Mouse (Mus musculus): ENCODE data around the gene Lrp1. TPM values are rescaled to one million over a fixed set of nuclear protein-coding genes. Genes with fewer than 3 reads are reported as not detected.

Gene Lrp1
- polyA plus RNA-seq, 1 experiment from 2014 or later = 92.1 TPM

DNA sequence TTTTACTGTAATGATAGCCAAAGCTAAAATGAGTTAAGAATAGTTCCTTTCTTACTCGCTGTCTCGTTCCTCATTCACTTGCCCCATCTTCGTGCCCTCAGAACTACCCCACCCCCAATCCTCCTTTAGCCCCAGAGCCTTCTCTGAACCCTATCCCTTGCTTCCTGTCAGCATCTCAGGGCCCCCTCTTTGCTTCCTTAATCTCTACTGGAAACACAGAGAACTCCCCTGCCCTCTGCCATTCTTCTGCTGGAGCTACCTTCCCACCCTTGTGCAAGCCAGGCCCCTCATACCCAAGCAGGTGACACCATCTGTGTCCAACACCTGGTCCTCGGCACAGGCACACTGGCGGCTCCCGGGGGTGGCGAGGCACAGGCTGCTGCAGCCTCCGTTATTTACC is 33.2 kb downstream of the Lrp1 start:
- H3K27ac ChIP-seq (ENCODE audit: low read depth) = no peak overlapping the region
- H3K36me3 ChIP-seq (ENCODE audit: control insufficient read depth, insufficient read depth, low read length) = peaks cover 93% of the 10 kb centered on the region
- H3K4me3 ChIP-seq (ENCODE audit: low read depth, low read length) = no peak overlapping the region
- DNase-seq (ENCODE audit: low spot score) (no peak), ATAC-seq (replicated peaks; ENCODE audit: low FRiP score, low TSS enrichment, low read depth) (no peak)
- no peak overlapping the region for H3K9ac ChIP-seq (ENCODE audit: low read length)
- H3K27me3 ChIP-seq (replicated peaks; ENCODE audit: control insufficient read depth, insufficient read depth, low read length) = no peaks in the 10 kb centered on the region
- no peaks in the 10 kb centered on the region for H3K9me3 ChIP-seq (ENCODE audit: control insufficient read depth, low read length)
- peaks cover 5% of the 10 kb centered on the region for H3K4me1 ChIP-seq (replicated peaks; ENCODE audit: control insufficient read depth, insufficient read depth, low read length)
- 86% methylated on average over 8 of the region's 8 CpGs for WGBS
- no peak overlapping the region for H3K4me2 ChIP-seq (ENCODE audit: low read length)

DNA sequence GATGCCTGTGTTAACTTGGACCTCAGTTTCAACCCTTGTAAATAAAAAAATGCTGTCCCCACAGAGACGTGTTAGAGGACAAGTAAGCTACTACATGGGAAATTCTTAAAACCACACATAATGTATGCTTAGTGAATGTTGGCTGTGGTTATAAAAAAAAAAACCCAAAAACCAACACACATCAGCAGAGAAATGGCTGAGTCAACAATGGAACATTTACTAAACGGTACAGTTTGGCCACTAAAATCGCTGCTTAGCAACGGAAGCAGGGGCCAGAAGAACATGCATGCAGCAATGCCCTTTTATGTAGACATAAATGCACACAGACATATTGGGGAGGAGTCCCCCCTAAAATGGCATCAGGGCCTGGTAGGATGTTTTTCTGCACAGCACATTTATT is 34.7 kb downstream of the Lrp1 start:
- H3K27ac ChIP-seq (ENCODE audit: low read depth) = no peak overlapping the region
- no peak overlapping the region for H3K4me3 ChIP-seq (ENCODE audit: low read depth, low read length)
- H3K4me2 ChIP-seq (ENCODE audit: low read length) = no peak overlapping the region
- H3K9me3 ChIP-seq (ENCODE audit: control insufficient read depth, low read length) = no peaks in the 10 kb centered on the region
- H3K27me3 ChIP-seq (replicated peaks; ENCODE audit: control insufficient read depth, insufficient read depth, low read length) = no peaks in the 10 kb centered on the region
- no peak for ATAC-seq (replicated peaks; ENCODE audit: low FRiP score, low TSS enrichment, low read depth)
- 75% methylated on average over 4 of the region's 4 CpGs for WGBS
- H3K36me3 ChIP-seq (ENCODE audit: control insufficient read depth, insufficient read depth, low read length) = peaks cover 94% of the 10 kb centered on the region
- DNase-seq (ENCODE audit: low spot score) = no peak
- H3K4me1 ChIP-seq (replicated peaks; ENCODE audit: control insufficient read depth, insufficient read depth, low read length) = no peaks in the 10 kb centered on the region
- no peak overlapping the region for H3K9ac ChIP-seq (ENCODE audit: low read length)

GRCm38 (mm10) chr10:127585598-127585997 is 35.4 kb downstream of the Lrp1 start:
- DNase-seq (ENCODE audit: low spot score) (no peak), ATAC-seq (replicated peaks; ENCODE audit: low FRiP score, low TSS enrichment, low read depth) (no peak)
- no peaks in the 10 kb centered on the region for H3K9me3 ChIP-seq (ENCODE audit: control insufficient read depth, low read length)
- no peak overlapping the region for H3K27ac ChIP-seq (ENCODE audit: low read depth)
- H3K4me2 ChIP-seq (ENCODE audit: low read length) = no peak overlapping the region
- no peaks in the 10 kb centered on the region for H3K4me1 ChIP-seq (replicated peaks; ENCODE audit: control insufficient read depth, insufficient read depth, low read length)
- no peak overlapping the region for H3K4me3 ChIP-seq (ENCODE audit: low read depth, low read length)
- peaks cover 94% of the 10 kb centered on the region for H3K36me3 ChIP-seq (ENCODE audit: control insufficient read depth, insufficient read depth, low read length)
- H3K9ac ChIP-seq (ENCODE audit: low read length) = no peak overlapping the region
- no peaks in the 10 kb centered on the region for H3K27me3 ChIP-seq (replicated peaks; ENCODE audit: control insufficient read depth, insufficient read depth, low read length)
- 92% methylated on average over 2 of the region's 2 CpGs for WGBS

DNA sequence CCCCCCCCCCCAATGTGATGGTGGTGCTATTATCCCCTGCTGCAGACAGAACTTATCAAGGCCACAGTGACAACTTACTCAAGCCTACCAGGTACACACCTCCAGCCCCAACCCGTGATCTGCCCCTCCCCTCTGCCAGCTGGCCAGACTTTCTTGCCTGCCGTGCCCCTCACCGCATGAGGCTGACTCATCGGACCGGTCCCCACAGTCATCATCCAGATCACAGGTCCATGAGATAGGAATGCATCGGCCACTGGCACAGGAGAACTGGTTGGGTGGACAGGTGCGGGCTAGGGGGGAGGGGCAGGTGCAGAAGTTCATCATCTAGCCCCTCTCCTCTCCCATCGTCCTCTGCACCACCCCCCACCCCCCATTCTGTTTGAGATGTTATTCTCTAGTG is 37.3 kb downstream of the Lrp1 start:
- no peak; the same call in 1 of the 2 replicates for ATAC-seq (replicated peaks; ENCODE audit: low FRiP score, low TSS enrichment, low read depth)
- WGBS = 70% methylated on average over 8 of the region's 8 CpGs

DNA sequence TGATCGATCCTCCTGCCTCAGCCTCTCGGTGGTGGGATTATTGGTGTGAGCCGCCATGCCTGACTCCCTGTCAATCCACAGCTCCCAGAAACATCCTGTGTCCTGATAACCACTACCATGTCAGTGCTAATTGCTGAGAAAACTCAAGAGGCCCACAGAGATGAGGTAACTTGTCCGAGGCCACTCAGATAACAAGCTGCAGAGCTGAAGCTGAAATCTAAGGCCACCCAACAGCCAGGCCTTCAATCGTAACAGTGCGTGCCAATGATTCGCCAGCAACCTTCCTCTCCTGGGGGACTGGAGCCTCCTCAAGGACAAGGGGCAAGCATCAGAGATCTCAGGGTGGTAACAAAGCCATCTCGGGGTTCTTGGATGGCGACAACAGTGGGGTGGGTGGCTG is 39.7 kb downstream of the Lrp1 start:
- ATAC-seq (replicated peaks; ENCODE audit: low FRiP score, low TSS enrichment, low read depth) (no peak), DNase-seq (ENCODE audit: low spot score) (no peak)
- H3K4me3 ChIP-seq (ENCODE audit: low read depth, low read length) = no peak overlapping the region
- no peak overlapping the region for H3K9ac ChIP-seq (ENCODE audit: low read length)
- H3K4me1 ChIP-seq (replicated peaks; ENCODE audit: control insufficient read depth, insufficient read depth, low read length) = no peaks in the 10 kb centered on the region
- no peak overlapping the region for H3K27ac ChIP-seq (ENCODE audit: low read depth)
- H3K27me3 ChIP-seq (replicated peaks; ENCODE audit: control insufficient read depth, insufficient read depth, low read length) = no peaks in the 10 kb centered on the region
- no peaks in the 10 kb centered on the region for H3K9me3 ChIP-seq (ENCODE audit: control insufficient read depth, low read length)
- 91% methylated on average over 9 of the region's 9 CpGs for WGBS
- no peak overlapping the region for H3K4me2 ChIP-seq (ENCODE audit: low read length)
- H3K36me3 ChIP-seq (ENCODE audit: control insufficient read depth, insufficient read depth, low read length) = peaks cover 92% of the 10 kb centered on the region

More for the DNA sequence above, 37.3 kb downstream of the Lrp1 start:
- Histone ChIP-seq H3K27me3 (replicated peaks; ENCODE audit: control insufficient read depth, insufficient read depth, low read length) (no peaks in the 10 kb centered on the region), H3K36me3 (ENCODE audit: control insufficient read depth, insufficient read depth, low read length) (peaks cover 92% of the 10 kb centered on the region), H3K4me3 (ENCODE audit: low read depth, low read length) (no peak overlapping the region), H3K27ac (ENCODE audit: low read depth) (no peak overlapping the region), H3K9me3 (ENCODE audit: control insufficient read depth, low read length) (no peaks in the 10 kb centered on the region), H3K9ac (ENCODE audit: low read length) (no peak overlapping the region), H3K4me1 (replicated peaks; ENCODE audit: control insufficient read depth, insufficient read depth, low read length) (no peaks in the 10 kb centered on the region), H3K4me2 (ENCODE audit: low read length) (no peak overlapping the region)
- no peak for DNase-seq (ENCODE audit: low spot score)

- no peaks in the 10 kb centered on the region for H3K9me3 ChIP-seq (ENCODE audit: control insufficient read depth, low read length)
- no peak overlapping the region for H3K4me2 ChIP-seq (ENCODE audit: low read length)
- peaks cover 96% of the 10 kb centered on the region for H3K36me3 ChIP-seq (ENCODE audit: control insufficient read depth, insufficient read depth, low read length)
- no peaks in the 10 kb centered on the region for H3K27me3 ChIP-seq (replicated peaks; ENCODE audit: control insufficient read depth, insufficient read depth, low read length)
- H3K9ac ChIP-seq (ENCODE audit: low read length) = no peak overlapping the region
- WGBS = 93% methylated on average over 15 of the region's 15 CpGs
- H3K4me3 ChIP-seq (ENCODE audit: low read depth, low read length) = no peak overlapping the region
- H3K27ac ChIP-seq (ENCODE audit: low read depth) = no peak overlapping the region
- no peaks in the 10 kb centered on the region for H3K4me1 ChIP-seq (replicated peaks; ENCODE audit: control insufficient read depth, insufficient read depth, low read length)
- DNase-seq (ENCODE audit: low spot score) = no peak
- ATAC-seq (replicated peaks; ENCODE audit: low FRiP score, low TSS enrichment, low read depth) = no peak
Observed at GRCm38 (mm10) chr10:127577982-127578381, 43.0 kb downstream of the Lrp1 start.

GRCm38 (mm10) chr10:127577156-127577555 is 43.8 kb downstream of the Lrp1 start:
- no peak overlapping the region for H3K27ac ChIP-seq (ENCODE audit: low read depth)
- WGBS = 79% methylated on average over 9 of the region's 9 CpGs

DNA sequence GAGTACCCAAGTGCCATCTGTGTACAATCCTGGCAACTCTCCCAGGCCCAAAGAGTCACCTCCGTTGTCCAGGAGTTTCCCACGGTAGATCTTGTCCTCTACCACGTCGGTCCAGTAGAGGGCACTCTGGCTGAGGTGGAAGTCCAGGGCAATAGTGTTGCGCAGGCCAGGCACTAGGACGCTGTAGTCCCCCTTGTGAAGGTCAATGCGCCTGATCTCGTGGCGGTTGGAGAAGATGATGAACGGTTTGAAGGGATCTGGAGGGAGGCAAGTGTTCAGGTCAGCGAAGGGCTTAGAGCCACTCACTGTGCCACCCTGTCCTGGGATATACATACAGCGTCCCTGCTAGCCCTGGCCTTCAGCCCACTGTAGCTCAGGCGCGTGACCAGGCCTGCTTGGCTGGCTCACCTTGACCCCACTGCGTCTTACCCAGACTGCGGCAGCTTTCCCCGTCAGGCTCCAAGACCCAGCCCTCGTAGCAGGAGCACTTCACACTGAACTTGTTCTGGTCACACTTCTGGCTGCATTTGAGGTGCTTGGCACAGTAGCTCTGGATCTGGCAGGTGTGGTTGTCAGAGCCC is 44.5 kb downstream of the Lrp1 start:
- DNase-seq (ENCODE audit: low spot score) = peak; percentile 77
- no peak overlapping the region for H3K27ac ChIP-seq (ENCODE audit: low read depth)
- 61% methylated on average over 18 of the region's 18 CpGs for WGBS
- H3K4me3 ChIP-seq (ENCODE audit: low read depth, low read length) = no peak overlapping the region
- H3K9ac ChIP-seq (ENCODE audit: low read length) = no peak overlapping the region
- ATAC-seq (replicated peaks; ENCODE audit: low FRiP score, low TSS enrichment, low read depth) = 0 out of 2 replicates have a peak, but pooled peaks have one; percentile 26
- no peak overlapping the region for H3K4me2 ChIP-seq (ENCODE audit: low read length)
- no peaks in the 10 kb centered on the region for H3K4me1 ChIP-seq (replicated peaks; ENCODE audit: control insufficient read depth, insufficient read depth, low read length)
- no peaks in the 10 kb centered on the region for H3K9me3 ChIP-seq (ENCODE audit: control insufficient read depth, low read length)
- H3K36me3 ChIP-seq (ENCODE audit: control insufficient read depth, insufficient read depth, low read length) = peaks cover 95% of the 10 kb centered on the region
- no peaks in the 10 kb centered on the region for H3K27me3 ChIP-seq (replicated peaks; ENCODE audit: control insufficient read depth, insufficient read depth, low read length)

More at GRCm38 (mm10) chr10:127577156-127577555, 43.8 kb downstream of the Lrp1 start:
- no peak for DNase-seq (ENCODE audit: low spot score)
- H3K27me3 ChIP-seq (replicated peaks; ENCODE audit: control insufficient read depth, insufficient read depth, low read length) = no peaks in the 10 kb centered on the region
- H3K9me3 ChIP-seq (ENCODE audit: control insufficient read depth, low read length) = no peaks in the 10 kb centered on the region
- no peaks in the 10 kb centered on the region for H3K4me1 ChIP-seq (replicated peaks; ENCODE audit: control insufficient read depth, insufficient read depth, low read length)
- H3K36me3 ChIP-seq (ENCODE audit: control insufficient read depth, insufficient read depth, low read length) = peaks cover 96% of the 10 kb centered on the region
- no peak overlapping the region for H3K4me2 ChIP-seq (ENCODE audit: low read length)
- ATAC-seq (replicated peaks; ENCODE audit: low FRiP score, low TSS enrichment, low read depth) = no peak
- no peak overlapping the region for H3K4me3 ChIP-seq (ENCODE audit: low read depth, low read length)
- H3K9ac ChIP-seq (ENCODE audit: low read length) = no peak overlapping the region

DNA sequence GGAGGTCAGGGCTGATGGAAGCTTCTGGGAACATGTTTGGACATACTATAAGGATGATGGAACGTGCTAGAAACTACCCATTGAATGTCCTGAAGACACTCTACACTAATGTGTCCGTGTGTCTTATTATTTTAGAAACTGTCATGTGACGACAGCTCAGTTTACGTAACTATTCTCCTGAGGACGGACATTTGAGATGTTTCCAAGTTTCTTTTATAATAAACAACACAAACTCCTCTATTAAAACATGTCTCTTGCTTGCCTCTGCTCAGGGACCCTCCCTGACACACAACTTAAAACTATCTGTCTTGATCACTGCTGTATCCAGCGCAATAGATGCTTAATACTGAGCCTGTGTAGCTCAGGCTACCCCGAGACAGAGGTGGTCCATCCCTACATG is 45.2 kb downstream of the Lrp1 start:
- ATAC-seq (replicated peaks; ENCODE audit: low FRiP score, low TSS enrichment, low read depth) = no peak
- DNase-seq (ENCODE audit: low spot score) = no peak
- no peak overlapping the region for H3K9ac ChIP-seq (ENCODE audit: low read length)
- H3K4me1 ChIP-seq (replicated peaks; ENCODE audit: control insufficient read depth, insufficient read depth, low read length) = no peaks in the 10 kb centered on the region
- H3K36me3 ChIP-seq (ENCODE audit: control insufficient read depth, insufficient read depth, low read length) = peaks cover 95% of the 10 kb centered on the region
- no peaks in the 10 kb centered on the region for H3K27me3 ChIP-seq (replicated peaks; ENCODE audit: control insufficient read depth, insufficient read depth, low read length)
- no peak overlapping the region for H3K27ac ChIP-seq (ENCODE audit: low read depth)
- WGBS = 84% methylated on average over 7 of the region's 7 CpGs
- H3K9me3 ChIP-seq (ENCODE audit: control insufficient read depth, low read length) = no peaks in the 10 kb centered on the region
- H3K4me2 ChIP-seq (ENCODE audit: low read length) = no peak overlapping the region
- no peak overlapping the region for H3K4me3 ChIP-seq (ENCODE audit: low read depth, low read length)

Measured in intestine, embryonic 14.5 days (tissue).